Mouse (Mus musculus) E14TG2a.4 (cell line): ENCODE measurements at regions not wholly inside any gene's neighbourhood (a gene's known extent, or its start where the extent isn't known, plus 50 kb on each side); places are given as distances from the start of the nearest gene placed in this dataset.

Experiments
- CTCF ChIP-seq: conservative IDR thresholded peaks from 2 replicates; pipeline ENCODE4 v1.5.1; 2014; ENCODE audit warnings: low read length
- NANOG ChIP-seq: IDR thresholded peaks from 2 replicates; pipeline ENCODE4 v1.6.1; 2014; ENCODE audit warnings: borderline replicate concordance, low read length, mixed read lengths

GRCm38 (mm10) chr2:118053512-118053911, 58.2 kb upstream of the Thbs1 start:
- TF ChIP-seq CTCF (no peak), NANOG (no peak)
